Mouse (Mus musculus) forebrain, embryonic 12.5 days (tissue): Measurements from ENCODE around the gene Rims1. TPM values are rescaled to one million over a fixed set of nuclear protein-coding genes. Genes with fewer than 3 reads are reported as not detected.

ENCODE experiments used
- ATAC-seq: fragments of 200-750 bp; cut with Nextera tagmentation; 2 replicates; pipeline ENCODE4 v1.8.0; 2017; ENCODE audit warnings: moderate TSS enrichment; ENCODE audit not compliant: low FRiP score
- H3K27ac ChIP-seq: fragments of 300-500 bp; sonication (generic); 2 replicates; pipeline ENCODE4 v1.5.1; 2016; ENCODE audit warnings: mild to moderate bottlenecking
- H3K27me3 ChIP-seq: fragments of 300-500 bp; sonication (generic); 2 replicates; pipeline ENCODE4 v1.6.1; 2016; ENCODE audit warnings: mild to moderate bottlenecking
- H3K36me3 ChIP-seq: fragments of 300-500 bp; sonication (generic); replicated peaks from 2 replicates; pipeline ENCODE4 v1.6.1; 2016; ENCODE audit warnings: mild to moderate bottlenecking
- H3K4me1 ChIP-seq: fragments of 300-500 bp; sonication (generic); 2 replicates; pipeline ENCODE4 v1.6.1; 2016
- H3K4me2 ChIP-seq: fragments of 300-500 bp; sonication (generic); 2 replicates; pipeline ENCODE4 v1.6.1; 2016; ENCODE audit warnings: mild to moderate bottlenecking, moderate library complexity
- H3K4me3 ChIP-seq: fragments of 300-500 bp; sonication (generic); replicated peaks from 2 replicates; pipeline ENCODE4 v1.5.1; 2016; ENCODE audit warnings: mild to moderate bottlenecking
- H3K9ac ChIP-seq: fragments of 300-500 bp; sonication (generic); 2 replicates; pipeline ENCODE4 v1.6.1; 2016; ENCODE audit warnings: mild to moderate bottlenecking
- H3K9me3 ChIP-seq: fragments of 300-500 bp; sonication (generic); 2 replicates; pipeline ENCODE4 v1.6.1; 2016
- WGBS: fragments of 180-500 bp; shearing (Covaris S2); methylation state at CpG from one replicate; pipeline ENCODE4 v1.1.7; 2016; 5-methylcytosine and 5-hydroxymethylcytosine counted together
- polyA plus RNA-seq: library from polyadenylated mRNA; unstranded; fragments of >200 nt; fragmentation: Nextera tagmentation; extraction: Ambion mirVana; gene quantifications from 2 replicates; pipeline ENCODE4 v1.2.1, GENCODE M21; 2016

Gene Rims1
- polyA plus RNA-seq, 1 experiment from 2014 or later, result 5.4 TPM

DNA sequence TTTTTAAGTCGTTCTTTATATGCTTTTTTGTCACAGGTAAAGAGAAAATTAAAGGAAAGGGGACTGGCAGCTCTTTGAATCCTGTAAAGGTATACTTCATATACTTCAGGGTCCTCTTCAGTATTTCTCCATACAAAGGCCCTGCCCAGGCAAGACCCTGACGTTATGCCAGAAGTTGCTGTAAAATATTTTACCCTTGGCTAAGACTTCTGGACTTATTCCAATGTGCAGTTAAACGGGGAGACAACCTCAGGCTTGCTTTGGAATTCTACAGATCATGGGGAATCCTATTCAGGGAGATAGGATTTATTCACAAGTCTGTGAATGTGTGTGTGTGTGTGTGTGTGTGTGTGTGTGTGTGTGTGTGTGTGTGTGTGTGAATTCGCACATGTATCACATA is 270.7 kb downstream of the Rims1 start:
- H3K27me3 ChIP-seq, result peaks cover 35% of the 10 kb centered on the region
- ATAC-seq, result no peak
- no peak overlapping the region for H3K4me2 ChIP-seq
- WGBS, result 58% methylated on average over 4 of the region's 4 CpGs
- no peak overlapping the region for H3K27ac ChIP-seq
- H3K4me1 ChIP-seq, result peaks cover 7% of the 10 kb centered on the region; the same call in 1 of the 2 replicates
- H3K9me3 ChIP-seq, result no peaks in the 10 kb centered on the region
- H3K4me3 ChIP-seq, result no peak overlapping the region
- H3K36me3 ChIP-seq, result no peaks in the 10 kb centered on the region
- H3K9ac ChIP-seq, result no peak overlapping the region

DNA sequence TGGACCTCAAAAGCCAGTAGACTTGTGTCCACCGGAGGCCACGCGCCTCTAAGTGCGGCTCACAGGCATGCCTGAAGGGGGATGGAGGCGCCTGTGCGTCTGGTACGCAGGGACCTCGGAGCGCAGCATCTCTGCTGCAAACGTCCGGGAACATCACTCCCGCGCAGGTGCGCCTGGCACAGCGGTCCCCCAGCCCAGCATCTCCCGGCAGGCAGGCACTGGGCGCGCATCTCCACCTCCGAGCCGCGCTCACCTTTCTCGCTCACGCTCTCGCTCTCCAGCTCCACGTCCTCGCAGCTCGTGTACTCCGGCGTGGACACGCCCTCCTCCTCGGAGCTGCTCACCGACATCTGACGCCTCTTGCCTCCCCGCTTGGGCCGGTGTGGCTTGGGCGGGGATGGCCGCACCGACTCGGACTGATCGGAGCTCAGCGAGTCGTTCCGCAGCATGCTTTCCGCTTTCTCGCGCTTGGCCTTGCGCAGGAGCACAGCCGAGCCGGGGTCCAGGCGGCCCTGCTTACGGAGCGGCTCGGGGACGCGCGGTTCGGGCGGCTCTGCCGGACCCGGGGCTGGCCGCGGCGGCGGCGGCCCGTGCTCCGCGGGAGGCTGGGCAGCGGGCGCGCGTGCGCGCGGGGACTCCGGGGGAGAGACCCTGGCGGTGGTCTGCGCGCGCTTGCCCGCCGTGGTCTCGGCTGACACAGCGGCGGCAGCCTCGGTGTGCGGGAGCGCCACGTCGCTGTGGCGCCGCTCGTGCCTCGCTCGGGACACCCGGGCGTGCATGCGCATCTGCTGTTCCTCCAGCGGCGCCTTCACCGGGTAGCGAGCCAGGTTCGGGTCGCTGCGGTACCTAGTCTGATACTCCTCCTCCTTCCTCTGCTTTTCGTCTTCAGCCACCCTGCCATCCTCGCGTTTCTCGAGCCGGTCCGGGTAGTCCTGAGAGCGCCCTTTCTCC is 272.4 kb downstream of the Rims1 start:
- Histone ChIP-seq H3K27ac (peak overlapping the region; percentile 59), H3K4me3 (peak overlapping the region; percentile 72), H3K36me3 (no peaks in the 10 kb centered on the region), H3K4me2 (peak overlapping the region; percentile 88), H3K9me3 (no peaks in the 10 kb centered on the region), H3K27me3 (peaks cover 35% of the 10 kb centered on the region), H3K4me1 (peaks cover 7% of the 10 kb centered on the region; the same call in 1 of the 2 replicates), H3K9ac (peak overlapping the region; percentile 61)
- peak; percentile 91 for ATAC-seq
- 1% methylated on average over 107 of the region's 112 CpGs for WGBS

DNA sequence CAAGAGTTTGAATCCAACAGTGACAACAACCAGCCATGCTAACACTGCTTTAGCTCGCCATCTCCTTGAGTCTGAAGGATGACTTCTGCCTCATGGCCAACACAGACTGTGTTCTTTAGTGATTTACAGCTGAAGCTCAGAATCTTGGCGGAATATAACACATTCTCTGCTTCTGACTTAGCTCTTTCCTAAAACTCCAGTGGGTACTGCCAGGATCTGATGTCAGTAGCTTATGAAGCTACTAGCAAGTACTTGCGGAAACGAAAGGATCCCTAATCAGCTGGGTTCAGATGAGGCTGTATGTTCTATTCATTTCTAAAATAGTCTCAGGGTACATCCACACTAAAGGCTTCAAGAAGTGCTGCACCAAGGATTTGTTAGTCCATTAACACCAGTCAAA is 290.7 kb downstream of the Rims1 start:
- no peaks in the 10 kb centered on the region for H3K4me1 ChIP-seq
- no peaks in the 10 kb centered on the region for H3K27me3 ChIP-seq
- no peak overlapping the region for H3K4me2 ChIP-seq
- H3K9ac ChIP-seq, result no peak overlapping the region
- no peaks in the 10 kb centered on the region for H3K36me3 ChIP-seq
- H3K4me3 ChIP-seq, result no peak overlapping the region
- no peak overlapping the region for H3K27ac ChIP-seq
- no peak for ATAC-seq
- WGBS, result 91% methylated on average over 4 of the region's 4 CpGs
- H3K9me3 ChIP-seq, result no peaks in the 10 kb centered on the region

DNA sequence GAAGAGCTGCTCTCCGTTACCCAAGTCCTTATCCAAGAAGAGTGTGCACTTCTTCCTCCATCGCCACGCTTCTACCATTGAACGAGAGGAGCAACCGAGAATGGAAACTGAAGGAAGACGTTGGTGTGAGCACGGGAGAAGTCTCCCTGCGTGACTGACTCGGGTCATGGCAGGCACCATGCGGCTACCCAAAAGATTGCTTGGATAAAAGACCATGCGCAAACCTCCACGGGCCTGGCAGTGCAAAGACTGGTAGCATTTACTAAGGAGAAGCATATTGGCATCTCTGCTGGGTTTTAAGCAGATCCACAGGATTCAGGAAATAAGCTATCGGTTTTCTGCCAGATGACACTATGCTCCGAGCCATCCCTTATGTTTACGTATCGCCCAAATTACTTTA is 293.4 kb downstream of the Rims1 start:
- Histone ChIP-seq H3K9ac (no peak overlapping the region), H3K4me2 (no peak overlapping the region), H3K4me3 (no peak overlapping the region), H3K27me3 (no peaks in the 10 kb centered on the region), H3K9me3 (no peaks in the 10 kb centered on the region), H3K27ac (no peak overlapping the region), H3K4me1 (peaks cover 3% of the 10 kb centered on the region; the same call in 1 of the 2 replicates), H3K36me3 (no peaks in the 10 kb centered on the region)
- ATAC-seq, result no peak
- 91% methylated on average over 16 of the region's 16 CpGs for WGBS

DNA sequence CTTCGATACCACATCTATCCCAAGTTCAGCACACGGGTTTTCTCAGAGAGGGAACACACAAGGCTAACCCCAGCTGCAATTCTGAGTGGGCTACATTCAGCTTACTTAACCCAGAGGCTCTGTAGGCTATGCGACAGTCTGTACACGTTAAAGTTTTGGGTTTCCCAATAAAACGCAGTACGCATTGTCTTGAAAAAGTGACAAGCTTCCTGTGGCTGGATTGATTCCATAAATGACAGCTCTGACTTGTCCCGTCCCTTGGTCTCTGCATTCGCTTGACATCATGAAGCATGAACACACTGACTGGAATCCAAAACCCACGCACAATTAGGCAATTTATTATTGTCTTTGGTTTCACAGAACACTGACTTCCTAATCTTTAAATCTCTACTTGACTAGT is 294.2 kb downstream of the Rims1 start:
- ATAC-seq, result no peak
- H3K27me3 ChIP-seq, result no peaks in the 10 kb centered on the region
- H3K27ac ChIP-seq, result no peak overlapping the region
- no peak overlapping the region for H3K4me2 ChIP-seq
- H3K4me1 ChIP-seq, result peaks cover 3% of the 10 kb centered on the region; the same call in 1 of the 2 replicates
- no peaks in the 10 kb centered on the region for H3K36me3 ChIP-seq
- 84% methylated on average over 9 of the region's 9 CpGs for WGBS
- H3K9ac ChIP-seq, result no peak overlapping the region
- H3K4me3 ChIP-seq, result no peak overlapping the region
- H3K9me3 ChIP-seq, result no peaks in the 10 kb centered on the region

DNA sequence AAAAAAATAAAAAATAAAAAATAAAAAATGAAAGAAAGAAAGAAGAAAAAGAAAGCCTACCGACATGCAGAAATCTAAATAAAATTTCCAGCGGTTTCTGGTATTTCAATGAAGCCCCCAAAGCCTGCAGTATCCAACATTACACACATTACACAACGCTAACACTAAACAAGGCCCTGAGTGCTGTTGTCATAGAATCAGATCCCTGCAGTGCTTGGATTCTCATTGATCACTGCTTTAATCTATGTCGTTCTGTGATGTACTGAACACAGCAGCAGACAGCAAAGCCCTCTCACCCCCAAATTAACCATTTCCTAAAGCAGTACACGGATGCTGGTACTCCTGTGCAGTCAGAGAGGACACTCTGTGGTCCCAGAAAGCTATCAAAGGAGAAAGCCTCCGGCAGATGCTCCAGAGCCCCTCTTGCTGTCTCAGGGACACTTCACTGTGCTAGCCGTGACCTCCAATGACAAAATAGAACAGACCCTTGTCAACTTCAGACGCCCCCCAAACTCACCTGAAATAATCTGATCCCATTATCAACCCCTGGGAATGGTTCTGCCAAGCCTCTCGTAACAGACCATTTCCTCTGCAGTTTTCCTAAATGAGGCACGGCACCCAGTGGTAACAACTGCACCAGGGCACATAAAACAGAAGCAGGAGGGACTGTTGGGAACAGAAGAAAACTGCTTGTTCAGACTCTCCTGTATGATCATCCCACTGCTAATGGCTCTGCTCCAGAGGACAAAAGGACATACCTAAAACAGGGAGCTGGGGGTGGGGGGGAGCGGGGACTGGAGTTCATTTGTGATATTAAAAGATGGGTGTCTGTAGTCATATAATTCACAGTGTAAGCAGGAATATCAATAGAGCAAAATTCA is 296.8 kb downstream of the Rims1 start:
- Histone ChIP-seq H3K27me3 (no peaks in the 10 kb centered on the region), H3K9ac (no peak overlapping the region), H3K4me1 (peaks cover 3% of the 10 kb centered on the region; the same call in 1 of the 2 replicates), H3K4me2 (no peak overlapping the region), H3K4me3 (no peak overlapping the region), H3K27ac (no peak overlapping the region), H3K36me3 (no peaks in the 10 kb centered on the region), H3K9me3 (no peaks in the 10 kb centered on the region)
- no peak for ATAC-seq
- WGBS, result 68% methylated on average over 11 of the region's 11 CpGs

DNA sequence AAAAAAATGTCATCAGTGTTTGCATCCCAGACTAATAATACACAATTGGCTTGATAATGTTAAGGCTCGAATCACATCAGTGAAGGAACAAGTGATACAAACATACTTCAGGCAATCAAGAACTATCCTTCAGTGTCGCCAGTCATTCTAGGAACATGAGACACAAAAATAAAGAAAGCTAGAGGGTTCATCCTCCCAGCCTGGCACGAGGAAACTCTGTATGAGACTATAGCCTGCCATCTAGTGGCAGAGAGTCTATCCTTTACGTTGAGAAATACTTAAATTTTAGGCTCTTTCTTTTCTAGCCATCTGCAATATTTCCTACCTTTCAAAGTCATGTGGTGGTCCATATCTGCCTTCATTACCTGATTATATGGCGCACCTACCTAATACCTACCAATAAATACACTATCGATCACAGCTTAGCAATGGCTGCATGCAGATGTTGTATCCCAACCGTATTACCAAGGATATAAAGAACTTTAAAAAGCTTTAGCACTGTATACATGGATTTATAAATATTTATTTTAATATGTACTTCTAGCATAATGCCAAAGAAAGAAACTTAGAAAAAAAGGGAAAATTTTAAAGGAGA is 318.4 kb downstream of the Rims1 start:
- H3K36me3 ChIP-seq, result no peaks in the 10 kb centered on the region
- no peak overlapping the region for H3K9ac ChIP-seq
- peak; percentile 51 for ATAC-seq
- H3K27ac ChIP-seq, result no peak overlapping the region
- H3K4me2 ChIP-seq, result no peak overlapping the region
- no peaks in the 10 kb centered on the region for H3K4me1 ChIP-seq
- no peaks in the 10 kb centered on the region for H3K27me3 ChIP-seq
- no peaks in the 10 kb centered on the region for H3K9me3 ChIP-seq
- 46% methylated on average over 7 of the region's 7 CpGs for WGBS
- no peak overlapping the region for H3K4me3 ChIP-seq

DNA sequence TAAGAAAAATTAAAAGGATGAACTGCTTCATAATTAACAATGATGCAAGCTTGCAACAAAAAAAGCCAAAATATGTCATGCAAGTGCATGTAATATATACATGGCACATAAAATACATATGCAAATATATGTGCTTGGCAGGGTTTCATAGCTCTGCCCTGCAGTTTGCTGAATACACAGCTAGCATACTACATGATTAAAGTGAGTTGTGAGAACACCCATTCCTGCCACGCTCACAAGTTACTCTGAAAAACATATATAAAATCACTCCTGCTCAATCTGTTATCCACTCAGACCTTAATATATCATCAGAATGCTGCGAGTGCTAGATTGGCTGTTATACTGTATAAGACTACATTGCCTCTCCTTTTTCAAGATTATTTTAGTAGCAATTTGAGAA is 329.6 kb downstream of the Rims1 start:
- Histone ChIP-seq H3K9me3 (no peaks in the 10 kb centered on the region), H3K27ac (no peak overlapping the region), H3K36me3 (no peaks in the 10 kb centered on the region), H3K4me3 (no peak overlapping the region), H3K4me2 (no peak overlapping the region), H3K9ac (no peak overlapping the region), H3K27me3 (no peaks in the 10 kb centered on the region), H3K4me1 (no peaks in the 10 kb centered on the region)
- 92% methylated on average over 2 of the region's 2 CpGs for WGBS
- ATAC-seq, result no peak

DNA sequence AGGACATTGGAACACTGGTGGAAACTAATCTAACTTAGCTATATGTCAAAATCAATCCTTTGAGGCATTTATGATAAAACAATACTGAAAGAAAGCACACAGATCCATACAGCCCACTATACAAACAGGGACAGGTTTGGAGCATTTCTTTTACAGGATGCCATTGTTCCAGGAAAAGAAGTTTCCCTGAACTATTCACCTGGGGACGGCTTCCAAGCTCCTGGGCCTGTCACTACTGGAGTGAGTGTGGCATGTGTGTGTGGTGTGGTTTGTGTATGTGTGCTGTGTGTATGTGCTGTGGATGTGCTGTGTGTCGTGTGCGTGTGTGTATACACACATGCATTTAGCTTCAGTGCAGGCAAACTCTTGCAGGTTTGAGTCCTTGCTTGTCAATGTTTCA is 338.8 kb downstream of the Rims1 start:
- Histone ChIP-seq H3K9ac (no peak overlapping the region), H3K36me3 (no peaks in the 10 kb centered on the region), H3K27ac (no peak overlapping the region), H3K4me2 (no peak overlapping the region), H3K4me1 (no peaks in the 10 kb centered on the region), H3K9me3 (no peaks in the 10 kb centered on the region), H3K27me3 (no peaks in the 10 kb centered on the region), H3K4me3 (no peak overlapping the region)
- WGBS, result 77% methylated on average over 3 of the region's 3 CpGs
- ATAC-seq, result no peak

DNA sequence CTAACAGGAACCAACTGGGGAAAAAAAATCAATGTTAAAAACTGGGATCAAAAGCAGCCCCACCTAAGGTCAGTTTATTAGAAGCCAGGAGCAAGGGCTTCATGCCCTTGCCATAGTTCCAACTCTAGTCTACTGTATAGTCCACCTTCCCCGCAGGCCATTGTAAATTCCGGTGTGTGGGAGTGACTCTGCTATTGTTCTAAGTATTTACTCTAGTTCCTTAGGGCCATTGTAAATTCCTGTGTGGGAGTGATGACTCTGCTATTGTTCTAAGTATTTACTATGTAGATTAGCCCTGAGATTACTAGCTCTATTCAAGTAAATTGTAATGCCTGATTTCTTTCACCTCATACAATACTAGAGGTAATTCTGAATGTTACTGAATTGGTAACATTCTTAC is 339.2 kb downstream of the Rims1 start:
- Histone ChIP-seq H3K36me3 (no peaks in the 10 kb centered on the region), H3K9ac (no peak overlapping the region), H3K9me3 (no peaks in the 10 kb centered on the region), H3K27ac (no peak overlapping the region), H3K4me2 (no peak overlapping the region), H3K4me3 (no peak overlapping the region), H3K4me1 (no peaks in the 10 kb centered on the region), H3K27me3 (no peaks in the 10 kb centered on the region)
- no peak for ATAC-seq
- 21% methylated on average over 2 of the region's 2 CpGs for WGBS

DNA sequence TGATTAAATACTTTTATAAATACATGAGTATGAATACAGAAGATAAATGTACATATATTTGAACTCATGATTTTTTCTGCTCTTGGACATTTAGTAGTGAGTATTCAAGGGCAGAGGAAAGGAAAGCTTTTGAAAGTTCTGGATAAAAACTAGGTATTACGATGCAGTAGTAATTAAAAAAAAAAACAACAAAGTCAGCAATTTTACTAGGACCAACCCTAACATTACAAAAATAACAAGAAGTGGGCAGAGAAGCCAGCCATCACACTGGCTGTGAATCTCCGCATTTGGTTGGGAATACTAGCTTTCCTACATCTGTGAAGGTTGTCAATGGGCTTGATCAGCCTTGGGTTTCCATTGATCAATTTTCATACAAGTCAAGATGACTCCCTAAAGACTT is 381.8 kb downstream of the Rims1 start:
- Histone ChIP-seq H3K36me3 (no peaks in the 10 kb centered on the region), H3K9ac (no peak overlapping the region), H3K27me3 (no peaks in the 10 kb centered on the region), H3K27ac (no peak overlapping the region), H3K4me1 (no peaks in the 10 kb centered on the region), H3K9me3 (no peaks in the 10 kb centered on the region), H3K4me3 (no peak overlapping the region), H3K4me2 (no peak overlapping the region)
- no peak for ATAC-seq
- WGBS, result 90% methylated on average over 2 of the region's 2 CpGs

DNA sequence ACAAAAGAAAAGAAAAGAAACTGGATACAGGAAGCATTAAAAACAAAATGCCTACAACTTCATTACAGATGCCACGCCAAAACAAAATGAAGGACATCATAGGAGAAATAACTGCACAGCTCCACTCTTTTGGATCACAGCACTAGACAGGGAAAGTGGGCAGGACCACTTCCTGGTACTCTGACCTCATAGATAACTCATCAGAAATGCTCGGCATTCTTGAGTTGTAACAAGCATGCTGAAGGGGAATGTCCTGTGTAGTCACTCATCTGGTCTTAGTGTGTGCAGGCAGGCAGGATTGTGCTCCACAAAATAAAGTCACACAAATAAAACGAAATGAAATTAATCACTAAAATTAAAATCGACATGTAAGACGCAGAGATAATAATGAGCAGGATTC is 383.7 kb downstream of the Rims1 start:
- Histone ChIP-seq H3K27ac (no peak overlapping the region), H3K4me1 (no peaks in the 10 kb centered on the region), H3K36me3 (no peaks in the 10 kb centered on the region), H3K4me2 (no peak overlapping the region), H3K9ac (no peak overlapping the region), H3K4me3 (no peak overlapping the region), H3K27me3 (no peaks in the 10 kb centered on the region), H3K9me3 (no peaks in the 10 kb centered on the region)
- 86% methylated on average over 5 of the region's 5 CpGs for WGBS
- ATAC-seq, result no peak
